Mouse (Mus musculus) kidney, adult 18-20 months (tissue): ENCODE data around the gene Trim38.
A peak's percentile ranks its signal among the peaks of the same experiment; 100 is the strongest.
"Not testable (repeated sequence)": the region's sequence is repeated elsewhere in the genome, so short reads cannot be mapped to it uniquely, and the experiment has no call there.

Experiments used
- DNase-seq: peaks from one replicate; pipeline ENCODE4 v3.0.0; 2021

The Trim38 gene

GRCm38 (mm10) chr13:23769613-23770012 is at the start of gene Trim38:
TSS of gene Trim38 (plus strand) at chr13:23769913.
- DNase-seq, result not testable (repeated sequence)

- no peak for DNase-seq
Measured at GRCm38 (mm10) chr13:23724239-23724638, 45.5 kb upstream of the Trim38 start.

- DNase-seq, result no peak
Measured at GRCm38 (mm10) chr13:23725213-23725612, 44.5 kb upstream of the Trim38 start.

GRCm38 (mm10) chr13:23728472-23729191 is 41.1 kb upstream of the Trim38 start:
- DNase-seq, result no peak

- no peak for DNase-seq
Measured at GRCm38 (mm10) chr13:23729192-23729525, 40.6 kb upstream of the Trim38 start.

GRCm38 (mm10) chr13:23729706-23730105 is 40.0 kb upstream of the Trim38 start:
- DNase-seq, result no peak

GRCm38 (mm10) chr13:23730479-23730878 is 39.2 kb upstream of the Trim38 start:
- DNase-seq, result peak; percentile 59

GRCm38 (mm10) chr13:23732156-23732804 is 37.4 kb upstream of the Trim38 start:
- DNase-seq, result no peak

- DNase-seq, result no peak
Measured at GRCm38 (mm10) chr13:23737091-23737490, 32.6 kb upstream of the Trim38 start.

- no peak for DNase-seq
Measured at GRCm38 (mm10) chr13:23738041-23738440, 31.7 kb upstream of the Trim38 start.

GRCm38 (mm10) chr13:23738677-23739068 is 31.0 kb upstream of the Trim38 start, which contains the start of gene Hist1h1c:
TSS of gene Hist1h1c (plus strand) at chr13:23738808.
- peak; percentile 90 for DNase-seq

- DNase-seq, result peak; percentile 92
Measured at GRCm38 (mm10) chr13:23739069-23739921, 30.4 kb upstream of the Trim38 start.

- no peak for DNase-seq
Measured at GRCm38 (mm10) chr13:23739922-23740252, 29.8 kb upstream of the Trim38 start.

- no peak for DNase-seq
Measured at GRCm38 (mm10) chr13:23740256-23740840, 29.4 kb upstream of the Trim38 start.

- DNase-seq, result no peak
Measured at GRCm38 (mm10) chr13:23740910-23741309, 28.8 kb upstream of the Trim38 start.

- DNase-seq, result no peak
Measured at GRCm38 (mm10) chr13:23742007-23742406, 27.7 kb upstream of the Trim38 start.

- DNase-seq, result no peak
Measured at GRCm38 (mm10) chr13:23743215-23743614, 26.5 kb upstream of the Trim38 start.

GRCm38 (mm10) chr13:23743963-23744362 is 25.8 kb upstream of the Trim38 start:
- no peak for DNase-seq

GRCm38 (mm10) chr13:23744421-23745380 is 25.0 kb upstream of the Trim38 start:
- no peak for DNase-seq

GRCm38 (mm10) chr13:23745381-23746161 is 24.1 kb upstream of the Trim38 start, which contains the start of gene Hist1h3c:
TSS of gene Hist1h3c (minus strand) at chr13:23745602.
- peak; percentile 81 for DNase-seq
